Mouse (Mus musculus) MEL (cell line): Measurements from ENCODE around the gene Trarg1.

Experiments used
- CTCF ChIP-seq, 3 experiments: IDR thresholded peaks in 2 of 3; conservative IDR thresholded peaks in 1 of 3; 2 replicates each; pipeline ENCODE4 v1.5.1; 2011 to 2012; ENCODE audit warnings: low read length in 3 of 3, low read depth in 2 of 3, mild to moderate bottlenecking in 2 of 3, improper control_type of control experiment in 1 of 3, inconsistent platforms in 1 of 3, mixed read lengths in 1 of 3, moderate library complexity in 1 of 3; ENCODE audit not compliant: control insufficient read depth in 1 of 3, insufficient read depth in 1 of 3, poor library complexity in 1 of 3, severe bottlenecking in 1 of 3
- ELF1 ChIP-seq: IDR thresholded peaks from 2 replicates; pipeline ENCODE4 v1.6.1; 2014; ENCODE audit warnings: low read depth, mild to moderate bottlenecking, inconsistent platforms, low read length, improper control_type of control experiment, moderate library complexity
- EP300 ChIP-seq, 2 experiments: IDR thresholded peaks; 2 replicates each; pipeline ENCODE4 v1.6.1; 2011; ENCODE audit warnings: improper control_type of control experiment in 2 of 2, low read length in 2 of 2, low read depth in 1 of 2, mild to moderate bottlenecking in 1 of 2
- MEF2A ChIP-seq: IDR thresholded peaks from 2 replicates; pipeline ENCODE4 v1.6.1; 2014; ENCODE audit warnings: low read depth, mild to moderate bottlenecking, inconsistent platforms, low read length, improper control_type of control experiment; ENCODE audit not compliant: poor library complexity, insufficient replicate concordance, severe bottlenecking; ENCODE audit errors: extremely low read depth
- NRF1 ChIP-seq: IDR thresholded peaks from 2 replicates; pipeline ENCODE4 v1.6.1; 2014; ENCODE audit warnings: low read depth, mild to moderate bottlenecking, inconsistent platforms, low read length, improper control_type of control experiment, moderate library complexity; ENCODE audit not compliant: poor library complexity, insufficient read depth, severe bottlenecking
- POLR2A ChIP-seq, 2 experiments: IDR thresholded peaks; 2 replicates each; pipeline ENCODE4 v1.6.1; 2011 to 2012; ENCODE audit warnings: low read length in 2 of 2, mild to moderate bottlenecking in 2 of 2, control low read depth in 1 of 2, improper control_type of control experiment in 1 of 2, low read depth in 1 of 2, moderate library complexity in 1 of 2; ENCODE audit not compliant: control insufficient read depth in 1 of 2, insufficient read depth in 1 of 2, poor library complexity in 1 of 2
- SIN3A ChIP-seq: IDR thresholded peaks from 2 replicates; pipeline ENCODE4 v1.6.1; 2012; ENCODE audit warnings: low read length, improper control_type of control experiment, inconsistent platforms
- UBTF ChIP-seq: IDR thresholded peaks from 2 replicates; pipeline ENCODE4 v1.6.1; 2012; ENCODE audit warnings: low read depth, mild to moderate bottlenecking, inconsistent platforms, low read length, improper control_type of control experiment, moderate library complexity, borderline replicate concordance; ENCODE audit not compliant: insufficient read depth
- USF2 ChIP-seq, 2 experiments: IDR thresholded peaks; 2 replicates each; pipeline ENCODE4 v1.6.1; 2011 to 2012; ENCODE audit warnings: improper control_type of control experiment in 2 of 2, low read length in 2 of 2, borderline replicate concordance in 1 of 2, inconsistent platforms in 1 of 2, low read depth in 1 of 2, mild to moderate bottlenecking in 1 of 2; ENCODE audit not compliant: insufficient read depth in 1 of 2
- ZC3H11A ChIP-seq: IDR thresholded peaks from 2 replicates; pipeline ENCODE4 v1.6.1; 2012; ENCODE audit warnings: low read depth, mild to moderate bottlenecking, inconsistent platforms, low read length, improper control_type of control experiment
- ZMIZ1 ChIP-seq: IDR thresholded peaks from 2 replicates; pipeline ENCODE4 v1.6.1; 2012; ENCODE audit warnings: low read depth, mild to moderate bottlenecking, inconsistent platforms, low read length, improper control_type of control experiment, moderate library complexity

DNA sequence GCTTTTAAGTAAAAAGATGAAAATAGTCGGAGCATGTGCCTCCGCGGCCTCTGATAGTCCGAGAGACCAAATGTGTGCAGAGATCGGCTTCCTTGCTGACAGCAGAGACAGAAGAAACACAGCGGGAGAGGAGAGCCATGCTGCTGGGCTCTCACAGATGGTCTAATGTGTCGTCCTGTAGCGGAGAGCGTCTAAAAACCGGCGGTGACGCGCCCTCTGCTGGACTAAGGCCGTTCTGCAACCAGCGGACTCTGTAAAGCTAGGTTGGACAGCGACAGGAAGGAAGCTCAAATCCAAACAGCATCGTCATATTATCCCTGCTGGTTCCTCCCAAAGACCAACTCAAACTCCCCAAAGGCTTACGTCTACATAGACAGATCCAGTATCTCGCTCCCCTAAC is 33.7 kb upstream of the Trarg1 start:
- TF ChIP-seq POLR2A (IDR thresholded peaks at IDR 0.05; ENCODE audit: control insufficient read depth in 1 of 2, insufficient read depth in 1 of 2, low read depth in 1 of 2, low read length in 2 of 2, poor library complexity in 1 of 2) (no peak), CTCF (IDR thresholded peaks at IDR 0.05 in 2 of 3, conservative IDR thresholded peaks at IDR 0.05 in 1 of 3; ENCODE audit: control insufficient read depth in 1 of 3, insufficient read depth in 1 of 3, low read depth in 2 of 3, low read length in 3 of 3, poor library complexity in 1 of 3, severe bottlenecking in 1 of 3) (peak; percentile 94 to 99 (median 99)), SIN3A (peak; percentile 49; the same call in 1 of the 2 replicates), ZC3H11A (peak; percentile 75), NRF1 (no peak), EP300 (IDR thresholded peaks at IDR 0.05; ENCODE audit: low read depth in 1 of 2, low read length in 2 of 2) (no peak), USF2 (IDR thresholded peaks at IDR 0.05; ENCODE audit: borderline replicate concordance in 1 of 2, insufficient read depth in 1 of 2, low read depth in 1 of 2, low read length in 2 of 2) (no peak), ZMIZ1 (no peak), MEF2A (no peak), UBTF (no peak), ELF1 (no peak)
